In genomic region chr7:68070626-68071025, GRCm38 (mm10) we compare ENCODE assay signal across 9 mouse cellular contexts.
DNase-seq lines count a peak whose midpoint lies in the region; ATAC-seq lines count a peak whose summit lies in the region.
"Had no signal": no experiment of that assay in that cellular context is flagged by ENCODE, and none has a peak within 500 bp of the region (broad histone marks: within the 10 kb centered on the region; RNA-seq: fewer than 3 reads in every experiment).

No protein-coding gene starts in this region.

- no peak overlapping the region for H3K27ac ChIP-seq in midbrain, embryonic 14.5 days (replicated peaks; ENCODE audit: low read depth, low read length)
- H3K27ac ChIP-seq in midbrain, embryonic 10.5 days (replicated peaks) = no peak overlapping the region
- H3K27ac ChIP-seq in brown adipose tissue, adult 24 weeks (replicated peaks; ENCODE audit: low read depth, low read length) = no peak overlapping the region
- no peak overlapping the region for H3K27ac ChIP-seq in forebrain, embryonic 16.5 days (ENCODE audit: low read length)
- H3K27ac ChIP-seq: neural tube, embryonic 13.5 days had no signal

- intact Hi-C loops in heart, postnatal 36 days (cut with DNase I) = no loop called here

- no peaks in the 10 kb centered on the region for H3K36me3 ChIP-seq in midbrain, embryonic 14.5 days (ENCODE audit: control insufficient read depth, insufficient read depth, low read length)
- 0 out of 2 replicates have a peak, but pooled peaks cover 2% of the 10 kb centered on the region for H3K36me3 ChIP-seq in midbrain, embryonic 10.5 days
- H3K36me3 ChIP-seq in forebrain, embryonic 16.5 days (ENCODE audit: control insufficient read depth, insufficient read depth) = no peaks in the 10 kb centered on the region
- H3K36me3 ChIP-seq: neural tube, embryonic 13.5 days had no signal

- peaks cover 13% of the 10 kb centered on the region; the same call in 1 of the 2 replicates for H3K4me1 ChIP-seq in midbrain, embryonic 14.5 days (ENCODE audit: control insufficient read depth, insufficient read depth, low read length)
- peaks cover 25% of the 10 kb centered on the region for H3K4me1 ChIP-seq in midbrain, embryonic 10.5 days
- H3K4me1 ChIP-seq in brown adipose tissue, adult 24 weeks (ENCODE audit: control insufficient read depth, insufficient read depth, insufficient read length, low read length) = peaks cover 13% of the 10 kb centered on the region
- peaks cover 16% of the 10 kb centered on the region for H3K4me1 ChIP-seq in forebrain, embryonic 16.5 days (replicated peaks; ENCODE audit: control insufficient read depth, insufficient read depth, low read length)

- H3K4me2 ChIP-seq in midbrain, embryonic 14.5 days (ENCODE audit: low read length) = no peak overlapping the region
- no peak overlapping the region for H3K4me2 ChIP-seq in forebrain, embryonic 16.5 days (ENCODE audit: low read length)
- H3K4me2 ChIP-seq: neural tube, embryonic 13.5 days had no signal

- H3K4me3 ChIP-seq in midbrain, embryonic 14.5 days (replicated peaks; ENCODE audit: low read depth, low read length) = no peak overlapping the region
- H3K4me3 ChIP-seq in midbrain, embryonic 10.5 days = no peak overlapping the region
- H3K4me3 ChIP-seq in brown adipose tissue, adult 24 weeks (ENCODE audit: insufficient read depth, low read depth, low read length) = peak overlapping the region; percentile 34
- H3K4me3 ChIP-seq in forebrain, embryonic 16.5 days (replicated peaks; ENCODE audit: low read length) = no peak overlapping the region
- H3K4me3 ChIP-seq: neural tube, embryonic 13.5 days had no signal

- 44% methylated on average over 7 of the region's 7 CpGs for WGBS in midbrain, embryonic 14.5 days
- 75% methylated on average over 7 of the region's 7 CpGs for WGBS in midbrain, embryonic 10.5 days
- WGBS in forebrain, embryonic 16.5 days = 4% methylated on average over 7 of the region's 7 CpGs

- no peak overlapping the region for H3K9ac ChIP-seq in midbrain, embryonic 14.5 days (replicated peaks; ENCODE audit: low read length)
- H3K9ac ChIP-seq in forebrain, embryonic 16.5 days (replicated peaks; ENCODE audit: low read depth, low read length) = no peak overlapping the region
- H3K9ac ChIP-seq: neural tube, embryonic 13.5 days had no signal

- ATAC-seq in midbrain, embryonic 14.5 days (ENCODE audit: low FRiP score, low TSS enrichment) = 0 out of 2 replicates have a peak, but pooled peaks have one; percentile 70
- peak; percentile 90 for ATAC-seq in forebrain, embryonic 16.5 days
- ATAC-seq in megakaryocyte, adult 5-6 weeks (ENCODE audit: poor library complexity, severe bottlenecking) = peak; percentile 69

- no peaks in the 10 kb centered on the region for H3K9me3 ChIP-seq in midbrain, embryonic 14.5 days (ENCODE audit: control insufficient read depth, low read length)
- H3K9me3 ChIP-seq in midbrain, embryonic 10.5 days (replicated peaks) = no peaks in the 10 kb centered on the region
- no peaks in the 10 kb centered on the region for H3K9me3 ChIP-seq in forebrain, embryonic 16.5 days (ENCODE audit: control insufficient read depth, low read length)
- H3K9me3 ChIP-seq: neural tube, embryonic 13.5 days had no signal

- DNase-seq in midbrain, embryonic 14.5 days = peak; percentile 82
- no peak for DNase-seq in midbrain, embryonic 10.5 days (ENCODE audit: low spot score)
- peak; percentile 68 to 71 for DNase-seq in heart, postnatal 36 days
- peak; percentile 40 to 46 for DNase-seq in layer of hippocampus, postnatal 36 days
- peak; percentile 46 to 56 for DNase-seq in thymus, postnatal 36 days

- H3K27me3 ChIP-seq in midbrain, embryonic 14.5 days (ENCODE audit: control insufficient read depth, insufficient read depth, low read length) = no peaks in the 10 kb centered on the region
- no peaks in the 10 kb centered on the region for H3K27me3 ChIP-seq in midbrain, embryonic 10.5 days (ENCODE audit: low read depth, poor library complexity, severe bottlenecking)
- H3K27me3 ChIP-seq in forebrain, embryonic 16.5 days (replicated peaks; ENCODE audit: control insufficient read depth, insufficient read depth, low read length) = no peaks in the 10 kb centered on the region
- H3K27me3 ChIP-seq: neural tube, embryonic 13.5 days had no signal
